Mouse (Mus musculus) thymus, postnatal 0 days (tissue): ENCODE data around the gene Oas1d. TPM values are rescaled to one million over a fixed set of nuclear protein-coding genes. Genes with fewer than 3 reads are reported as not detected.
A peak's percentile ranks its signal among the peaks of the same experiment; 100 is the strongest.
"Not testable (repeated sequence)": the region's sequence is repeated elsewhere in the genome, so short reads cannot be mapped to it uniquely, and the experiment has no call there.

ENCODE experiments used
- DNase-seq: peaks from one replicate; pipeline ENCODE4 v3.0.0-alpha.2; 2015; ENCODE audit warnings: low spot score
- polyA plus RNA-seq: library from polyadenylated mRNA; unstranded; fragments of >200 nt; fragmentation: Nextera tagmentation; extraction: Ambion mirVana; gene quantifications from 2 replicates; pipeline ENCODE4 v1.2.1, GENCODE M21; 2015

Oas1d gene
- 0.66 TPM in 2 replicates for polyA plus RNA-seq

DNA sequence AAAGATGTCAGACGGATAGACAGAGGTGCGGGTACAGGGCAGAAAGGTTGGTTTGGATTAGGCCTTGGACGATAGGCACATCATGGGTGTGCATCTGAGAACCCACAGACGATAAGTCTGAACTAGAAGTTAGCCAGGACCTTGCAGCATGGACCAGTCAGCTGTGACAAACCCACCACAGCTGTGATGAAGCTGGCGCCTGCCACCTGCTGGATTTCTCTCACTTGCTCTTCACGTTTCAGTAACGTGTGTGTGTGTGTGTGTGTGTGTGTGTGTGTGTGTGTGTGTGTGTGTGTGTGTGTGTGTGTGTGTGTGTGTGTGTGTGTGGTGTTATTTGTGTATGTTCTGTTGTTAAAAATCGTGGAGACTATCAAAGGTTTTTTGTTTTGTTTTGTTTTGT is at the start of gene Oas1d:
TSS of gene Oas1d (plus strand) at position 333 of the 400 bp plus-strand sequence.
- not testable (repeated sequence) for DNase-seq

DNA sequence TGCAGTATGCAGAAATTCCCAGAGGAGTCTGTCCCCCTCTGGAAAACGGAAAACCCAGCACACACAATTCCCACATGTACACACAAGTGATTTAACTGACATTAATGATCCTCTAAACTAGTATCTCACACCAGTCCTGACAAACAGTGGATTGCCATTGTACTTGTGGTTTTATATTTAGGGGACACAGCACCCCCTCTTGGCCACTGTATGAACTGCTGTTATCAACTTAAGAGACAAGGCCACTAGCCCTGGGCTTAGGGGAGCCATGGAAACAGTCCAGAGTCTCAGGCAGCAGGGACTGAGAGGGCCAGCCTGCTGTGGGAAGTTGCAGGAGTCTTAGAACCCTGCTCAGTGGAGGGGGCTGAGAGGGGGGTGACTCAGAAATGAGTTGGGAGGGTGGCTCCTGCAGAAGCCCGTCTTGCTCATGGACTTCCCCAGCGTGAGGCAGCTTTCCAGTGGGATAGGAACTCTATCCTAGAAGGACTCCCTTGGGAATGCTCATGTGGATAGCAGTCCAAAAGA is 48.9 kb upstream of the Oas1d start:
- peak; percentile 37 for DNase-seq

DNA sequence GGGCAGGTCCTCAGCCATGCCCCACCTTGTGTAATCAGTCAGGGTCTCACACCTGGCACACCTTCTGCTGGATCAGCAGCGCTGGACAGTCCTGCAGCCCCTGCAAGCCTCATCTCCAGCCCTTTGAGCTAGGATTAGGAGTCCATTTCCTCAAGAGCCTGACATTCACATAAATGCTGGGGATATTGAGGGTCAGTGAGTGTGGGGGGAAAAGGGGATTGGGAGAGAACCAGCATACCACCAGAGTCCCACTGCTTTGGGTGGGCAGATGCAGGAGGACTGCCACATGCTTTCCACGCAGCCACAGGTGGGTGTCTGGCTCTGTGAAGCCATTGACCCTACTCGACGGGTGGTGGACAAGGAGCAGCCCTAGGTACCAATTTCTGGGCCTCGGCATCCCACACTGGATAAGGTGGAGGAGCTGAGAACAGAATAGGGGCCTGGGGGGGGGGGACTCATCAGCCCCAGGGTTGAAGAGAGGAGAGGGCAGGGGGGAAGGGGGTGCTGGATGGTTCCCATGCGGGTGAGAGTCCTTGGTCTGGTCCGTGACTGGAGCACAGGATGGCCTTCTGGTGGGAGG is 44.8 kb upstream of the Oas1d start:
- no peak for DNase-seq

DNA sequence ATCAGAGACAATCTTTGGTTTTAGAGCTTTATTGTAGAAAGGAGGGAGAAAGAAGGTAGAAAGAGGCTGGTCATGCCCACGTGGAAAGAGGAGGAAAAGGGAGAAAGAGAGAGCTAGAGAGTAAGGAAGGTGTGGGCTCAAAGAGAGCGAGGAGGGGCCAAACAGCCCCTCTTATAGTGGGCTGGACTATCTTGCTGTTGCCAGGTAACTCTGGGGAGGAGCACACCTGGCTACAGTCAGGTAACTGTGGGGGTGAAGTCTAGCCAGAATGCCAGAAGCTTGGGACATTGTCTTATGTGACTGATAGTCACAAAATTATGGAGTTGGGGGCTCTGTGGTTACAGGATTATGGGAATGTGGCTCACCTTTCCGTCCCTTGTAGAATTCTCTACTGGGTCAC is 44.3 kb upstream of the Oas1d start:
- DNase-seq, result no peak

DNA sequence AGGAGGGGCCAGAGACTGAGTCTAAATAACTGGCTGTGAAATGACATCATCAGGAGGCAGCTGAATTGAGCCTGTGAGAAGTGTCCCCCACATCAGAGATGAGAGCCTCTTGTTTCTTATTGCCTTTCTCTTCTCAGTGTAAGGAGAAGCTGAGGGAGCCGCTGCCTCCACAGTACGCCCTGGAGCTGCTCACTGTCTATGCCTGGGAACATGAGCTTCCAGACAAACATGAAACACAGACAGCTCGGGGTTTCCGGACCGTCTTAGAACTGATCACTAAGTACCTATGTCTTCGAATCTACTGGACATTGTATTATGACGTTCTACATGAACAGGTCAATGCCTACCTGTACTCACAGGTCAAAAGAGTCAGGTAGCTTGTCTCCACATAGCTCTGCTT is 43.6 kb upstream of the Oas1d start:
- DNase-seq, result no peak

DNA sequence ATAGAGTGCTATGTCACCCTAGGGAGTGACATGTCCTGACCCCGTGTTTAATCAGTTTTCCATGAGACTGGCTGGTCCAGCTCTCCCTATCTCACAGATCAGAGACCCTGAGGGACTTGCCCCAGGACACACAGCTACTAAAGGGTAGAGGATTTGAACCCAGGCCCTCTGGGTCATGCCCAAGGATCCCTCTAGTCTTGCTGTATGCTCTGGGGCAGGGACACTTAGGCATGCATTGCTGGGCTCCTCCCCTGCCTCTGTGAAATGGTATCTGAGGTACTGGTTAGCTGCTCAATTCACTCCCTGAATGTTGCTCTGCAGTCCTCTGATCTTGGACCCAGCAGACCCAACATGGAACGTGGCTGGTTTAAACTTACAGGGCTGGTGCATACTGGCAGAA is 42.9 kb upstream of the Oas1d start:
- DNase-seq, result no peak

DNA sequence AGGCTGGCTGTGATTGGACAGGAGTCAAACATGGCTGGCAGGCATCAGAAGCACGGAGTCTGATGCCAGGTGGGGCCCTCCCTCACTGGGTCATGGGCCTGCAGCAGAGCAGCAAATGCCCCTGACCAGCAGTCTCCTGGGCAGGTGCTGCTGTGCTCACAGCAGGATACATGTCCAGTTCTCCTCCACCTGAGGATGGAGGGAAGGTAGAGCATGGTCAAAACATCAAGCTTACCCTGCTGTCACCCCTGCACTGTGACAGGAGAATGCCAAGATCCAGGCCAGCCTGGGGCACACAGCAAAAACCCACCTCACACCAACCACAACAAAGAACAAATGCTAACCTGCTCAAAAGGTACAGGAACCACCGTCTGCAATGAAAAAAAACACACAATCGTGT is 37.5 kb upstream of the Oas1d start:
- DNase-seq, result not testable (repeated sequence)

DNA sequence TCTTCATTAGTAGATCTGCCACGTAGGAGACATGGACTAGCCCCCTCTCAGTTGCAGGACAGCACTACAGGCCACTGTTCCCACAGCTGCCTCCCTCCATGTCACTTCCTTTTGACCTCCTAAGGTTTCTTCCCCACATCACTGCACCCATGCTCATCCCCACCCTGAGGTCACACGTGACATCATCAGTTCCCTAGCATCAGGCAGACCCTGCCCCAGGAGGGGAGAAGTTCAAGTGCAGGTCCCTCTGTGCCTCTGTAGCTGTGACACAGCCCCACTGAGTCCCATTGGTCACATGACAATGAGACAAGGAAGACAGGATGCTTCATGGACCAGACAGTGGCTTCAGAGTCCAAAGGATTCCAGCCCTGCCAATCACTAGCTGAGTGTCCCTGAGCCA is 36.9 kb upstream of the Oas1d start:
- not testable (repeated sequence) for DNase-seq

DNA sequence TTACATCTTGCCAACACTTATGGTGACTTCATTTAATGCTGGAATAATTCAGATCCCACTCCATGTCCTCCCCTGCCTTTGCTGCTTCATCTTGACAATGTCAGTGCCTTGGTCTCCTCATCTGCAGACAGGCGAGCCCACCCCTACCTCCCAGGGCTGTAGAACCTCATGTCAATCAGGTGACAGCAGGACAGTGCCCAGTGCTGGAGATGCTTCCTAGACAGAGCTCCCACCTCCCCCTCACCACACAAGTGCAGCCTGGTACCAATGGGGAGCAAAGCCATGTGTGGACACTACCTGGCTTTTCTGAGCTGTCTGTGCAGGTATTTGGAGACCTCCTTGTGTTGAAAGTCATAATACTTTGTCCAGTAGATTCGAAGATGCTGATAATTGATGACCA is 35.5 kb upstream of the Oas1d start:
- DNase-seq, result not testable (repeated sequence)

DNA sequence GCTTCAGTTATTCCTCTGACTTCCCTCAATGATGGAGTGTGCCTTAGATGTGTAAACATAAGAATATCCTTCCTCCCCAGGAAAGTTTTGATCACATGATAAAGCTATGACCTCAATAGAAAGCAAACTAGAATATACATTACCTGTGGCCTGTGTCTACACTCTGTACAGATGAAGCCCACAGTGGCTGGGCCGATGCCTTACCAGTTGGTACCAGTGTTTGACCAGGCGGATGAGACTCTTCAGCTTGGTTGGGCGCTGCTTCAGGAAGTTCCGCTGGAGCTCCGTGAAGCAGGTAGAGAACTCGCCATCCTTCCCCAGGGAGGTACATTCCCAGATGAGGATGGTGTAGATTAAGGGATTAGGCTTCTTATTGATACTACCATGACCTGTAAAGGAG is 32.7 kb upstream of the Oas1d start:
- not testable (repeated sequence) for DNase-seq

DNA sequence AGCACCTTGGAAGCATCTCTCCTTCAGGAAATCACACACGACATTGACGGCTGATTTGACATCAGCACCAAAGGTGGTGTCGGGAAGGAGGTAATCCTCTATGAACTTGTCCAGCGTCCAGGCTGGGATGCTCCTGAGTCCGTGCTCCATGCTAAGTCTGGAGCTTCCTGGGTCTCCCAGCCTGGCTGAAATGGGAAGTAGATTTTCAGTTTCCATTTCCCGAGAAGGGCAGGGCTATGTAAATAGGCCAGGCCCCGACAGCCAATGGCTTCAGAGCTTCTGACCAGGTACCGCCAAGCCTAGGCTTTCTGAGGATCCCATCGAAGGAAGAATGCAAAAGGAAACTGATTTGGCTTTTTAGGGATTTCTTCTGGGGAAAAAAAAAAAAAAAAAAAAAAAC is 26.9 kb upstream of the Oas1d start, which contains the start of gene Oas1g:
TSS of gene Oas1g (minus strand) at position 201 of the 400 bp plus-strand sequence.
- DNase-seq, result not testable (repeated sequence)

DNA sequence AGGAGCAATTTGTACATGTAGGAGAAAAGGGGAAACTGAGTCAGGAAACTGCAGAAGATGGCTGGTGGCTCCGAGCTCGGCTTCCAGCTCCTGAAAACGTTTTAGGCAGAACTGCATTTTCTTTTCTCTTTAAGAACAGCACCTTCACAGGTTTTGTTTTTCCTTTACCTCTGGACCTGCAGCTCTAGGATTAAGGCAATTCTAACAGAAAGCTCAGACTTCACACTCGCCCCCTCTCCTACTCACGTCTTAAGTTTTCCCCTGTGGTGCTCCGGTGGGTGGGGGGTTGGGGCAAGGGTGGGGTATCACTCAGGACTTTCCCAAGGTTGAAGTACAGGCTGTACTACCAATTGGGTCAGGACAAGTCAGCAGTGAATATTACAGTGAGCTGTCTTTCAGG is 26.5 kb upstream of the Oas1d start:
- no peak for DNase-seq

DNA sequence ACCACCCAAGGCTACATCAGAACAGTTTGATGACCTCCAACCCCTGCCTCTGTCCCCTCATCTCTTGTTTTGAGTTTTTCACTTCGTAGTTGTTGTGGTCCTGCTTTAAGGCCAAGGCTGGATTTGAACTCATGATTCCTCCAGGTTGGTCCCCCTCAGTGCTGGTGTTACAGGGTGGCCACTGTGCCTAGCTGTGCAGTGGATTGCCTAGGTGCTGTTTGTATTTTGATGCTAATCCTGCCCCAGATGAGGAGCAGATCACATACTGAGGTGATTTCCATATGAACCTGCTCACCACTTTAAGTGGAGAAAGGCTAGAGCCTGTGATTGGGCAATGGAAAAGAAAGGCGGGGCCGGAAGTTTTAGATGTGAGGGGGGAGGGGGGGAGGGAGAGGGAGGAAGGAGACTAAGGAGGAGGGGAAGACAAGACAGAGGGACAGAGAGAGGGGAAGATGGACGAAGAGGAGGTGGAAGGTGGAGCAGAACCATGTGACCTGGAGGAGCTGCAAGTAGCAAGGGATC is 26.0 kb upstream of the Oas1d start:
- DNase-seq, result not testable (repeated sequence)

DNA sequence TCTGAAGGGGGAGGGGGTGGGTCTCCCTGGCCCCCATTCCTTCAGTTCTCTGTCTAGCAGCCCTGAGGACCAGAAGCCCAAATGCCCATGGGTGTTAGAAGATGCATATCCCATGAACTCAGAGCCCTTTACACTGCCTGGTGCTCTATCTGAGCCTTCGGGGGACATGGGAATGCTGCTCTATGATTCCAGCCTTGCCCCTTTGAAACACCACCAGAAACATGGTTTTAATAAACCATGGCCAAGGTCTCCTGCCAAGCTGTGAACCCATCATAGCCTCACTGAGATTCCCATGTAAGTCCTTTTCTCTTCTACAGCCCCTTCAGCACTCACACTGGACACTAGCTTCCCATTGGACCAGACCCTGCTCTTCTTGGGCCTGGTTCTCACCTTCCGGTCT is 24.3 kb upstream of the Oas1d start:
- no peak for DNase-seq

DNA sequence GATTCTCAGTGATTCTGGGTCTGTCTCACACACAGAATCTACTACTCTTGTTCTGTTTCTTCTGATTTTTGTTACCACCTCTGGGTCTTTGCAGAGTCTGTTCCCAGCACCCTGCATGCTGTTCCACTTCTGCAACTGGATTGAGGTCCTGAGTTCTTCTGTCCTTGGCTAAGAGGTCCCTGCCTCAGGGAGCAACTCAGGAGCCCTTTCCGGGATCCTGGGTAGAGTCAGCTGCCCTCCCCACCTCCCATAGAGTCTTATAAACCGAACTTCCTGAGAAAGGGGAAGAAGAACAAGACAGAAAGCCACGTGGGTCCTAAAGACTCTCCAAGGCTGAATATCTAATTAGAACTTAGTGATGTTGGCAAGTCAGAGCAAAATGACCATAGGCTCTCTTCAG is 23.3 kb upstream of the Oas1d start:
- no peak for DNase-seq

DNA sequence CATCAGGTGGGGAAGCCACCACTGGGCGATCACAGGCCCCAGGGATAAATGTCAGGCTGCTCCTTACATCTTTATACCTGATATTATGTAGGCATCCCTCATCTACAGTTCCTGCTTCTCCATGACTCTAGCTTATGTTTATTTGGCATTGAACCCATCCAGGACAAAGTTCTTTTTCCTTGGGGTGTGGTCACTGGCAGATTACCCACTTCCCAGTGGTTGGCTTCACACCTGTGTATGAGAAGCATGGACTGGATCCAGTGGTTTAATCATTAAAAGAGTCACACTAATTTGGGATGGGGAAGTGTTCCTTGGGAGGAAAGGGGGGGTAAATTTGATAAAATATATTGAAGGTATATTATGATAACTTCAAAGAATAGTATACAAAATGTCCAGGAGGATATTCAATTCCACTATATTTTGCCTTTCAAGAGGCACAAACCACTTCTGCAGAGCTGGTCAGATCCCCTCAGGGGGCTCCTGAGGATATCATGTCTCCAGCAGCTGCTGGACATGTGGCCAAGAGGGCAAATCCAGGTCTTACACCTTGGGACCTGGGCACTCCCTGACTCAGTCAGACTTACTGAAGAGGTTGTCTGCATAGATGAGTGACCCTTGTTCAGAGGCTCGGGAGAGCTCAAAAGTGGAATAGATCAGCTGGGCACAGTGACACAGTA is 22.6 kb upstream of the Oas1d start:
- not testable (repeated sequence) for DNase-seq

DNA sequence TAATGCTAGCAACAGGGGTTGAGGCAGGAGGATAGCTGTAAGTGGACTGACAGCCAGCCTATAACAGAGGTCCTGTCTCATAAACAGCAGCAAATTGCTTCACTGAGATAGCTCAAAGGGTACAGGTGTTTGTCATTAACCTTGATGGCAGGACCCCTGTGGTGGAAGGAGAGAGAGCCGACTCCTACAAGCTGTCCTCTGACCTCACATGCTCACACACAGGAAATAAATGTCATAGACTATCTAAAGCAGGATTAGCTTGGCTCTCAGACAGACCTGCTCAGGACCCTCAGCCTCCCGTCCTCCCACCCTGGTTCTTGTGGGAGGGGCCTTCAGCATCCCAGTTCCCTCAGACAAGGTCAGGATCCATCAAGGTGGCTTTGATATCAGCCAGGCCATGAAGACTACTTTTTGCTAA is 22.1 kb upstream of the Oas1d start:
- no peak for DNase-seq

DNA sequence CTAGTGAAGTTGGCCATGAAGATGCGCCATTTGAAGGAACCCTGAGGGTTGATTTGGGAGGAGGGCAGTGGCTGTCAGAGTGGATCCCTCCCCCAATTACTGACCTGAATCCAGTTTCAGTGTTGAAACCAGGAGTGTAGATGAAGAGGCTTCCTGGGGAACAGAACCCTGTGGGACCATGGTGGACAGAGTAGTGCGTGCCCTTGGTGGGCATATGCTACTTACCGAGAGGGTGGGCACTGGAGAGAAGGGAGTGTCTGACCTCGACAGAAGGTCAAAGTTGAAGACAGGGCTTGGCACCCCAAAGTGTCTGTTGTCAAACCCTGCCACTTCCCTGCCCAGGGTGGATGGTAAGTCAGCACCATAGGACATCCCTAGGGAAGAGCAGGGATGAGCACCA is 20.5 kb upstream of the Oas1d start:
- DNase-seq, result not testable (repeated sequence)

DNA sequence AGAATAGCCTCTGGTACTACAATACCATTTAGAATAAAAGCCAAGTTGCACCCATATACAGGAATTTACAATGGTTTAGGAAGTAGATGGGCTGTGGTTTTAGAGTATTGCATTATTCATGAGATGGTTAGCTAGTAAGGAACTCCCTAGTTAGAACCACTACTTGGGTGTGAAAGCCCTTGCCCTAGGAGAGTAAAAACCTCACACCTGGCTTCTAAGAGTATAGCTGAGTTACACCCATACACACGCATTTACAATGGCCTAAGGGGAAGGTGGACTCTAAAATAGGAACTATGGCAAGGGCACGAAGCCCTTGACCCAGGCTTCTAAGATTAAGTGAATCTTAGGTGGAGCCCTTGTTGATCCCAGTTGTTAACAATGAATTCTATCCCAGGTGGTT is 19.6 kb upstream of the Oas1d start:
- not testable (repeated sequence) for DNase-seq

DNA sequence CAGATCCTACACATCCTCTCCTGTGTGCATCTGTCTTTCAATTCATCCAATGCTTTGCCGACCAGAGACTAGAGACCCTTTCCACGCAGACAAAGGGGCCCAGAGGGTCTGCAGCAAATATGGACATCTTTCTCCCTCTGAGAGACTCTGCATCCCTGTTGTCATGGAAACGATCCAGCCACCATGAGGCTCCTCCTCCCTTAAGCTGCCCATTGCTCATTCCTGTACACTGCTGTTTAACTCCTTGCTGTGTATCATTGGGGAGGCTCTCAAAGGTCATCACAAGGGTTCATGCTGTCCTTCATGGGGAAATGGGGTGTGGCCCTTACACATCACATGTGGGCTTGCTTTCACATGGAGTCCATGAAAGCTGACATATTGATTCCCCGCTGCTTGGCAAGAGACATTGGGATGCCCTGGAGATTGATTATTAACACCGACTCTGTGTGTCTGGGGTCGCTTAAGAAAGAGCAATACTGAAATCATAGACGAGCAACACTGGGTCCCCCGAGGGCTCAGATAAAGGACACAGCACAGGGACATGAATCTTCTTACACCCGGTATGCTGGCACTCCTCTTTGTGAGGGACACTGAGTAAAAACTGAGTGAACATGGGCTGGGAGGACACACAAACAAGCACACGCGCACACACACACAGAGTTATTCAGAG is 19.0 kb upstream of the Oas1d start:
- DNase-seq, result no peak

DNA sequence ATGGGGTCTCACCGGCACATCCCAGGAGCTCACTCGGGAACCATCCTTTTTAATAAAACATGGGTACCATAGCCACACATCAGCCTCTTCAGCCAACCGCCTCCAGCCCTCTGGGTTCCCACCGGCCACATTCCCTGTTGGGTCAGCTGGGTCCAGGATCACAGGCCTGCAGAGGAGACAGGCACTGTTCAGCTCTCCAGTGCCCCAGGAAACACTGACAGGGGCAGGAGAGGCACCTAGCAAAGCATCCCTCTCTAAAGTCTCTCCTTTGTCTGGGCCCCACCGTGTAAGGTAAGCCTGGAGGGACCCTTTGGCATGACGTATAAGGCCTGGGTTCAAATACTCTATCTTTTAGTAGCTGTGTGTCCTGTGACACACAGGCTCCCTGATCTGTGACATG is 16.0 kb upstream of the Oas1d start:
- no peak for DNase-seq

DNA sequence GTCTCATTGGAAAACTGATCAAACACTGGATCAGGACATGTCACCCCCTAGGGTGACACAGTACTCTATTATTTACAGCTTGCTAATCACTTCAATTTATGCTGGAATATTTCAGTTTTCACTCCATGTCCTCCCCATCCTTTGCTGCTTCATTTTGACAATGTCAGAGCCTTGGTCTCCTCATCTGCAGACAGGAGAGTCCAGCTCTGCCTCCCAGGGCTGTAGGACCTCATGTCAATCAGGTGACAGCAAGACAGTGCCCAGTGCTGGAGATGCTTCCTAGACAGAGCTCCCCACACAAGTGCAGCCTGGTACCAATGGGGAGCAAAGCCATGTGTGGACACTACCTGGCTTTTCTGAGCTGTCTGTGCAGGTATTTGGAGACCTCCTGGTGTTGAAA is 15.6 kb upstream of the Oas1d start:
- DNase-seq, result no peak
